Mouse (Mus musculus): ENCODE data around the gene Fads6.

Fads6 gene

DNA sequence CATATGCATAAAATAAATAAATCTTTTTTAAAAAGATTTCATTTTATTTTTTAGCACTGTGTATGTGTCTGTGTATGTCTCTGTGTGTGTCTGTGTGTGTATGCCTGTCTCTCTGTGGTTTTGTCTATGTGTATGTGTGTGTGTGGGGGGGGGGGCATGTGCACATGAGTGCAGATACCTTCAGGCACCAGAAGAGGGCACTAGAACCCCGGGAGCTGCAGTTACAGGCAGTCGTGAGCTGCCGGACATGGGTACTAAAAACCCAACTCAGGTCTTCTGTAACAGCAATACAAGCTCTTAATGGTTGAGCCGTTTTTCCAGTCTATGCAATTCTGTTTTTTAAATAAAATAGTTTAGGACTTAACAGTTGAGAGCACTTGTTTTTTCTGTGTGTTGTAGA is 3.3 kb upstream of the Fads6 start:
- no peak for DNase-seq (ENCODE audit: low spot score in 2 of 2)

DNA sequence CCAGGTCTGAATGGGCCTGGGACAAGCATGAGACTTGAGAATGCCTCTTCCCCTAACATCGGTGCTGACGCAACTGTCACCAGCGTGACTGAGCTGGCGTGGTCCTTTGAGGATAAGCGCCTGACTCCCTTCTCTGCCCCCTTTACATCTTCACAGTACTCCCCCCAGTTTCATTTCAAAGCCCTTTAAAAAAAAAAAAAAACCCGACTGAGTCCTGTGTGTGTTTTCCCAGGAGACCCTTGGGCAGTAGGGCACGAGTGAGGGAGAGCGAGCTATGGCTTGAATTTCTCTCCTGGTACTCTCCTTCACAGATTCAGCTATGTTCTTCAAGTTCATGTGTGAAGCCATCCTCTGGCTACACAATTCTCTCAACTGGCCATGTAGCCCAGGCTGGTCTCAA is 697 bp upstream of the Fads6 start:
- no peak for DNase-seq (ENCODE audit: low spot score in 2 of 2)

DNA sequence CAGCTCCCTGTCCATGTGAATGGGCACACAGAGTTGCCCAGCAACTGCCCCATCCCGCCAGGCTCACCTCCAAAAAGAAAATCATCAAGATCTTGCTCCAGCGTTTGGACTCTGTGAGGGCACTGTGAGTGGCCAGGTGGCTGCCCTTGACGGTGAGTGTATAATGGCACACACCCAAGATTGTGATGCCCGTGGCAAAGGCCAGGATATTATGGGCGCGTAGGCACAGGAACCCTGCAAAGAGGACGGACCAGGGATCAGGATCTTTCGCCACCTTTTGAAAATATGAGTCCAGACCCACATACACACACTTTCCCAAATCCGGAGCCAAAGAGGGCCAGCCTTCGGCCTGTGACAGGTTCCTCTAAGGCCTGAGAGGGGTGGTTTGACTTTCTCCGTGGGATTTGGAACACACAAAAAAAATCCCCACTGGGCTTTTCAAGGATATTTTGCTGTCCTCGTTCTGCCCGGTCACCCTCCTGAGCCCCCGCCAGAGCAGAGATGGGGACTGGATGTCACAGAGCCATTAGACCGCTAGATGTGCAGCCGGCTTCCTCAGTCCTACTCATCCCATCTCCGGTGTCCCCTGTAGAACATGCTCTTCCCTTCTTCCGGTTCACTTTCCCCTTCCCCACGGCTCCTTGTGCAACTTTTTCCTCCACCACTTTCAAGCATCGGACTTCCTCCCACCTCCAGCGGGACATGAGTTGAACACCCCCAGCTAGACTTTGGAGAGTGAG is 822 bp downstream of the Fads6 start:
- DNase-seq (ENCODE audit: low spot score in 2 of 2) = no peak

DNA sequence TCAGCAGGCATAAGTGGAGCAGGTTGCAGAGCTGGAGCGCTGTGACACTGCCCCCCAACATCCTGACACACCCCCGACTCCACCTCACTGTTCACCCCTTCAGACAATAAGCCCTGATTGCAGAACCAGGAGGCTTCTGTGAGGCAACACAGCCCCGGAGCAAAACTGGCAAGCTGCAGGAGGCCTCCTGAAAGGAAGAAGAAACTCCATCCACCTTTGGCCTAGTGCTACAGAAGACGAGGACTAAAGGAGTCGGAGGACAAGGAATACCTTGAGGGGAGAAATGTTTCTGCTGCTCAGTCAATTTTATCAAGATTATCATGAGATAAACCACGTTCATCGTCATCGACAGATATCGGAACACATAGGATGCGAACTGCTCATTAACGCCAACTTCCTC is 1.5 kb downstream of the Fads6 start:
- DNase-seq (ENCODE audit: low spot score in 2 of 2) = no peak

- no peak for DNase-seq (ENCODE audit: low spot score in 2 of 2)
Observed at GRCm38 (mm10) chr11:115292631-115293375, 4.7 kb downstream of the Fads6 start.

GRCm38 (mm10) chr11:115291503-115291902 is 6.0 kb downstream of the Fads6 start:
- DNase-seq (ENCODE audit: low spot score in 2 of 2) = no peak

DNA sequence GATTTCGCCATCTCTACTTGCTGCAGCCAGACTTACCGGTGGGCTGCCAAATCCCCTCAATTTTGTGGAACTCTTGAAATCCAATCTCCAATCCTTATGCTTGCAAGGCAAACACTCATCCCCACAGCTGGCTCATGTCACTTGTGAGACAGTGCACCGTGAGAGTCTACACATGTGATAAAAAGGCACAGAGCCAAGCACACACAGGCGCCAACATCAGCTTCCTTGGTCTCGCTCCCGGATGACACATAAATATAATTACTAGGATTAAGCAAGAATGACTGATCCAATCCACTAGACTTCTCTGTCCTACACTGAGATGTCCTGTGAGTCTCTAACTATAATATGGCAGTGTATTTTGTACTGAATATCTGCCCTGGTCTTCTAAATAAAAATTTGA is 6.5 kb downstream of the Fads6 start:
- DNase-seq (ENCODE audit: low spot score in 2 of 2) = no peak

DNA sequence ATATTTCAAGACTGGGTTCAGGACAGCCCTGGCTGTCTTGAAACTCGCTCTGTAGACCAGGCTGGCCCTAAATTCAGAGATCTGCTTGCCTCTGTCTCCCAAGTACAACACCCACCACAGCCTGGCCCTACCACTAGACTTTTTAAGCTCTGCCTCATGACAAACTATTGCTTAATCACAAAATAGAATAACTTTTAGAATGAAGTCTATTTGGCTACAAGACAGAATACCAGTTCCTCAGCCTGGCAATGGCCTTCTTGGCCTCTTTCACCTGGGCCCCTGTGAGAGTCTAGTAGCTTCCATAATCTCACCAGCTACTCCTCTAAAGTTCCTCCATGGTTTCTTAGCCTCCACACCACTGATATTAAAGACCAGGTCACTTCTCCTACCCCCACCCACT is 7.1 kb downstream of the Fads6 start:
- DNase-seq (ENCODE audit: low spot score in 2 of 2) = no peak

GRCm38 (mm10) chr11:115289885-115290284 is 7.6 kb downstream of the Fads6 start:
- no peak for DNase-seq (ENCODE audit: low spot score in 2 of 2)

GRCm38 (mm10) chr11:115288305-115288704 is 9.2 kb downstream of the Fads6 start:
- no peak for DNase-seq (ENCODE audit: low spot score in 2 of 2)

GRCm38 (mm10) chr11:115287386-115287785 is 10.1 kb downstream of the Fads6 start:
- no peak for DNase-seq (ENCODE audit: low spot score in 2 of 2)

GRCm38 (mm10) chr11:115286201-115286993 is 11.1 kb downstream of the Fads6 start:
- no peak for DNase-seq (ENCODE audit: low spot score in 2 of 2)

- no peak for DNase-seq (ENCODE audit: low spot score in 2 of 2)
Observed at GRCm38 (mm10) chr11:115285282-115285681, 12.2 kb downstream of the Fads6 start.

DNA sequence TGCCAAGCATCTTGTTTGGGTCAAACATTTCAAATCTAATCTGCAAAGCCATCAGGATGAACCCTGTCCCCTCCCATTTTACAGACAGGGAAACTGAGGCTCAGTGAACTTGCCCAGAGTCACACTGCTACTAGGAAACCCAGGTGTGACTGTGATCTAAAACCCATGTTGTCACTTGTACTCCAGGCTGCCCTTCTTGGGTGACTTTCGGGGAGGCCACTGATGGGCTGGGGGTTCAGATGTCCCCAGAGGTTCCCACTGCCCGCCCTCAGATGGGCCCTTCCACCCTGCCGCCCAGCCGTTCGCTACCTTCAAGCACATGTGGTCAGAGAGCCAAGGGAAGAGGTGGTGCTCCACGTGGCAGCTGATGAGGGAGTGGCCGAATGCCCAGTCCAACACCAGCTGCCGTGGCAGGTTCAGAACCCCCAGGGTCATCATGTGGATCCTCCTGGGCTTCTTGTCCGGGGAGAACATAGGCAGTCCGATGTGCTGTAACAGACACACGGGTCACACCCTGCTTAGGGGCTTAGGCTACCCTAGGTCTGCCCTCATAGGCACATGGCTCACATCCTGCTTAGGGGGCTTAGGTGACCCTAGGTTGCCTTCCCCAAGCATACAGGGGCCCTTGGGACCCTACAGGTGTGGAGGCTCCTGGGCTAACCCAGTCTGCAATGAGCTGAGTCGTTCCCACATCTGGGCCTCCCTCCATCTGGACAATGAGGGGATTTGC is 13.4 kb downstream of the Fads6 start:
- DNase-seq (ENCODE audit: low spot score in 2 of 2) = no peak

DNA sequence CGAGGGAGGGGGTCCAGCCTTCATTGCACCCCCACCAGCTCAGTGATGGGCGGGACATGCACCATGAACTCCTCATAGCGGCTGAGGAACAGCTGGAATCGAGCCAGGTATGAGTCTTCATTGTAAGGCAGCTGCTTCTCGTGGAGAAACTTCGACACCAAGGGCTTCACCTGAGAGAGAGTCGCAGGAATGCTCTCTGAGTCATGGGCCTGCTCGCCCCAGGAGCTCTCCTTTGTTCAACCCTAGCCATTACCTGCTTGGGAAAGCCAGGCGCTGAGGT is 14.0 kb downstream of the Fads6 start:
- no peak for DNase-seq (ENCODE audit: low spot score in 2 of 2)

GRCm38 (mm10) chr11:115282723-115283485 is 14.6 kb downstream of the Fads6 start:
- no peak for DNase-seq (ENCODE audit: low spot score in 2 of 2)

DNA sequence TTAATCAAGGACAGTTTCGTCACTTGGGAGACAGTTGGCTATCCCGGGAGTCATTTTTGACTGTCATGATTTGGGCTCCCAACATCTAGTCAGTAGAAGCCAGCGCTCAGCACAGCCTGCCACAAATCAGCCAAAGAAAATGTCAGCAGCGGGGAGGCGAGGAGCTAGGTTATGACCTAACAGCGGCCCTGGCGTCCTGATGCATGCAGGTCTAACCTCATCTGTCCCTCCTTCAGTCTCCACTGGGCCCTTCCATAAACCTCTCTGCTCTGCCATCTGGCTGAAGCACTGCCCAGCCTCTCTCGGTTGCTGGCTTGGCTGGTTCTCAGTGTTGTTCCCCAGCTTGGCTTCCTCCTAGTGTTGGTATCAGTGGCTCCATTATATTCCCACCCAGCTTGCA is 15.2 kb downstream of the Fads6 start:
- no peak for DNase-seq (ENCODE audit: low spot score in 2 of 2)

- no peak for DNase-seq (ENCODE audit: low spot score in 2 of 2)
Observed at GRCm38 (mm10) chr11:115279726-115280125, 17.7 kb downstream of the Fads6 start.

DNA sequence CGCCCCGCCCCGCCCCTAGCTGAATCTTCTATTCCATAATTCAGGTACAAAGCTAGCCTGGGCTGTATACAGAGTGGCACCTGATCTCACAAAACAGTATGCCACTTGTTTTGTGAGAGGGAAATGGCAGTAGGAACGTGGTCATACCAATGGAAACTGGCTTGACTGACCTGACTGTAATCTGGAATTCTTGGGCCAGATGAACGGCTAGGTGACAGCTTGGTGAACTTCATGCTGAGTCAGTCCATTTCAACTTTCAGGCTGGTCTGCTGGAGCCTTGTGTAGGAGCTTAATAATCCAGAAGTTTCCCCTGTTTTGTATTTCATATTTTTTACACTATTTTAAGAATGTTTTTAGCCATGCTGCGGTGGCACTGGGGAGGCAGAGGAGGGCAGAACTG is 19.3 kb downstream of the Fads6 start:
- no peak for DNase-seq (ENCODE audit: low spot score in 2 of 2)

GRCm38 (mm10) chr11:115277604-115277975 is 19.9 kb downstream of the Fads6 start:
- DNase-seq (ENCODE audit: low spot score in 2 of 2) = no peak

Measured in natural killer cell, adult 2 months (primary cell).